Mouse (Mus musculus): ENCODE data around the gene Mtx3.

- TF ChIP-seq CTCF (IDR thresholded peaks at IDR 0.05; ENCODE audit: control insufficient read depth, insufficient read depth, insufficient read length), result no peak
- TF ChIP-seq FOSL1 (IDR thresholded peaks at IDR 0.05; ENCODE audit: insufficient read depth, low read length, poor library complexity, severe bottlenecking), result no peak
- no peak for TF ChIP-seq MAX (IDR thresholded peaks at IDR 0.05)
- TF ChIP-seq CEBPB (IDR thresholded peaks at IDR 0.05; ENCODE audit: low read depth), result no peak
- TF ChIP-seq MYOD1 (IDR thresholded peaks at IDR 0.05; ENCODE audit: control insufficient read depth, insufficient read length, low read depth), result no peak
Measured at GRCm38 (mm10) chr13:92903291-92903690, 58.7 kb downstream of the Mtx3 start.
